Mouse (Mus musculus) kidney, adult 8-10 months (tissue): ENCODE results near the gene Trip12.
A peak's percentile ranks its signal among the peaks of the same experiment; 100 is the strongest.

Experiments used
- DNase-seq, 2 experiments: peaks; one replicate each; pipeline ENCODE4 v3.0.0; 2022

The Trip12 gene

GRCm38 (mm10) chr1:84859597-84859996 lies 19.3 kb upstream of the Trip12 start:
- DNase-seq: no peak

DNA sequence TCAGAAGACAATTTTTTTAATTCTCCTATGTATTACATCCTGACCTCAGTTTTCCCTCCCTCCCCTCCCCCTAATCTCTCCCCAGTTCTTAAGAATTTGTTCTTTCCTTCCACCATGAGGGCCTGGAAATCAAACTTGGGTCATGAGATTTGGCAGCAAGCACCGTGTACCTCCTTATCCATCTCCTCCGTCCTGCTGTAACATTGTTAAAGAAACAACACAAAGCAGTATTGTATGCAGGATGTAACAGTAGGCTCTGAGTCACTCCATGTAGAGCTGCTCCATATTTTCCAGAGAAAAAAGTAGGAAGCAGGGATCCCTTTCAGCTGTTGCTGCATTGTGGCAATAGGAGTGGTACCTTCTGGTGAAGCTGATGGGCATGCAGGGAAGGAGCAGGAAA lies 15.4 kb upstream of the Trip12 start:
- no peak for DNase-seq

- DNase-seq: no peak
Observed at GRCm38 (mm10) chr1:84854966-84855365, 14.7 kb upstream of the Trip12 start.

DNA sequence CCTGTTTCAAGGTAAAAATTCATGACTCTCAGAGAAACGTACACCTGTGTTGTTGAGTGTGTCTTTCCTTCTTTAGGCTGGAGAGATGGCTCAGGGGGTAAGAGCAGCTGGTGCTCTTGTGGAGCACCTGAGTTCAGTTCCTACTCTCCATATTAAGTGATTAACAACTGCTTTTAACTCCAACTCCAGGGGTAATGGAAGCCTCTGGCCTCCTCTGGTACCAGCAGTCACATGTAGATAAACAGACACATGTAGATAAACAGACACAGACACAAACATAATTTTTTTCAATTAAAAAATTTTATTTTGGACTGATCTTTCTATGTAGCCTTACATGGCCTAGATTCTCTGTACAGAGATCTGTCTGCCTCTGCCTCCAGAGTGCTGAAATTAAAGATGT lies 13.4 kb upstream of the Trip12 start:
- no peak for DNase-seq

GRCm38 (mm10) chr1:84851512-84852235 lies 11.4 kb upstream of the Trip12 start:
- DNase-seq: peak; percentile 78 to 82

DNA sequence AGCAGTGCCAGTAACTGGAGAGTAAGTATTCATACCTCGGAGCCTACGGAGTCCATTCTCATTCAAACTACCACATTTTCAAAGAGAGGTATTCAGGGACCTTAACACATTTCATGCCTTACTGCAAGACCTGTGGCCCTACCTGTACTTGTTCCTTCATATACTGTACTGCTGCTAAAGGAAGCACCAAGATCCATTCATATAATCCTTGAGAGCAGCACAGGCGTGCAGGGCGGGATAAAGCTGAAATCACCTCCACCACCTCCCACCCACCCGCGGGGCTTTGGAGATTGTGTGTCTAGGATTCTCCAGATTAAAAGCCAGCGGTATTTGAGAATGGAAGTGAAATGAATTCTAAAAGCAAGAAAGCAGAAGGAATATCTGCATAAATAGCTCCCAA lies 10.2 kb upstream of the Trip12 start:
- no peak for DNase-seq

DNA sequence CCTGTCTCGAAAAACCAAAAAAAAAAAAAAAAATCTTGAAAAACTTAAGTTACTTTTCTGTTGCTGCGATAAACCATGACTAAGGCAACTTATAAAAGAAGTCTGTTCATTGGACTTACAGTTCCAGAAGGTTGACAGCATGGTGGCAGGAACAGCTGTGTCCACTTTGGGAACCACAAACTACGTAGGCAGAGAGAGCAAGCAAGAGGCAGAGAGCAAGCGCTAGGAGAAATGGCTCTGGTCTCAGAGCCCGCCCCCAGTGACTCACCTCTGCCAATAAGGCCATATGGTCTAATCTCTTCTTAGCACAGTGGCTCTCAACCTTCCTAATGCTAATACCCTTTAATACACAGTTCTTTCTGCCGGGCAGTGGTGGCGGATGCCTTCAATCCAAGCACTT lies 9.5 kb upstream of the Trip12 start:
- no peak for DNase-seq

DNA sequence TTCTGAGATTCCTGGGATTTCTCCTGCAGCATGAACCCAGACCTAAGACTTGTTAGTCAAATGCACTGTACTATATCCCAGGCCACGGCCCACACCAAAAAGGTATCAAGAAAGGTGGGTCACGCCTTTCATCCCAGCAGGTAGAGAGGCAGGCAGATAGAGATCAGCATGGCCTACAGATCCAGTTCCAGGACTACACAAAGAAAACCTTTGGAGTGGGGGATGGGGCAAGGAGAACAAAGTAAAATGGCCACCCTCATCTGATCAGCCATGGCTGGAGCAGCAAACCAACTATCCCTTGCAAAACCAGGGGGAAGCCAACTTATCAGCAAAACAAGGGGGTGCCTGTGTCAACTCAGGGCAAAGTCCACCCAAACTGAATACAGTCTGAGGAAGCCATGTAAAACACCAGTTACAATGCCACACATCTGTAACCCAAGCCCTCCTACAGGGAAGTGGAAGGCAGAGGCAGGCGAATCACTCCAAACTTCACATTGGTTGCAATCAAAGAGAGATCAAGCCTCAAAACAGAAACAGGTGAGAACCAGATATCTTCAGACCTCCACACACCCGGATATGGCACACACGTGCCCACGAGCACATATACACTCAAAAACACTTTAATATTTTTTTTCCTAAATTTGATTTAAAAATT lies 8.6 kb upstream of the Trip12 start:
- no peak for DNase-seq

DNA sequence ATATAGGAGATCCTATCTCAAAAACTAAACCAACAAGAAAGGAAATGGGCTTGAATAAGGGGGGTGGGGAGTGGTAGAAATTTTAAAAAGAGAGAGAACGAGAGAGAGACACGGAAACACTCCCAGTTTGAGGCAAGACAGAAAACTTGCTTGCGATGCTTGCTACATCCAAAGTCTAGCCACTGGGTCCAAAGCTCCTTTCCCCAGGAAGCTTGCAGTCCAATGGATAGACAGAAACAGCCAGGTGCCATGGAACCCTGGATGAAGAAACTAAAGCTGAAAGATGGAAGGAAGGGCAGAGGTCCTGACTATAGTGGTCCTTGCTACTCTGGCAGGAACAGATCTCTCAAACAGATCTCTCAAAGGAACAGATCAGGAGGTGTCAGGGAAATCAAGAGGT lies 8.0 kb upstream of the Trip12 start:
- no peak for DNase-seq

- no peak for DNase-seq
Observed at GRCm38 (mm10) chr1:84847698-84848097, 7.4 kb upstream of the Trip12 start.

DNA sequence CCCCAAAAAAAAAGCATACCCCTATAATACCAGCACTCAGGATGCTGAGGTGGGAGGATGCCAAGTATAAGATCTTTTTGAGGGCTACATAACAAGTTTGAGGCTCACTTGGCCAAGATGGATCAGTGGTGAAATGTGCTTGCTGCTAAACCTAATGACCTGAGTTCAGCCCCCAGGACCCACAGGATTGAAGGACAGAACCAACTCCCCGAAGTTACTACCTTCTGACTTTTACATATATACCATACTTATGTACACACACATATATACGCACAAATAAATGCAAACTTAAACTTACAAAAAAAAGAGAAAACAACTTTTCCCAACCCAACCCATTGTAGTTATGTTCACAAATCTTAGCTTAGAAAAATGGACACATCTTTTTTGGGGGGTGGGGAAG lies 3.0 kb upstream of the Trip12 start:
- DNase-seq: no peak

DNA sequence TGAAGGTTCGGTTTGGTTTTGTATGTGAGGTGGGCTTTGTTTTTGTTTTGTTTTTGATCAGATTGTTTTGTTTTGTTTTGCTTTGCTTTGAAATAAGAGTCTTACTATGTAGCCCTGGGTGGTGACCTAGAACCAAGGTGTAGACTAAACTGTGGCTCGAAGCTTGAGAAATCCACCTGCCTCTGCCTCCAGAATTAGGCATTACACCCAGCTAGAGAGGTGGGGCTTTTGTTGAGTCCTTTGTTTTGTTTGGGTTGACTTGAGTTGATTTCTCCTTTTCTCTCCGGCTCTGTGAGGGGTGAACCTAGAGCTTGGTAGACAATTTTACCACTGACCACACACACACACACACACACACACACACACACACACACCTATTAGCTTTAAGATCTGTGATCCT lies 745 bp upstream of the Trip12 start:
- no peak for DNase-seq

- peak; percentile 92 to 93 for DNase-seq
Observed at GRCm38 (mm10) chr1:84839309-84840017, 853 bp downstream of the Trip12 start, which contains the start of gene Fbxo36. Fbxo36 (plus strand) TSS chr1:84839841.

DNA sequence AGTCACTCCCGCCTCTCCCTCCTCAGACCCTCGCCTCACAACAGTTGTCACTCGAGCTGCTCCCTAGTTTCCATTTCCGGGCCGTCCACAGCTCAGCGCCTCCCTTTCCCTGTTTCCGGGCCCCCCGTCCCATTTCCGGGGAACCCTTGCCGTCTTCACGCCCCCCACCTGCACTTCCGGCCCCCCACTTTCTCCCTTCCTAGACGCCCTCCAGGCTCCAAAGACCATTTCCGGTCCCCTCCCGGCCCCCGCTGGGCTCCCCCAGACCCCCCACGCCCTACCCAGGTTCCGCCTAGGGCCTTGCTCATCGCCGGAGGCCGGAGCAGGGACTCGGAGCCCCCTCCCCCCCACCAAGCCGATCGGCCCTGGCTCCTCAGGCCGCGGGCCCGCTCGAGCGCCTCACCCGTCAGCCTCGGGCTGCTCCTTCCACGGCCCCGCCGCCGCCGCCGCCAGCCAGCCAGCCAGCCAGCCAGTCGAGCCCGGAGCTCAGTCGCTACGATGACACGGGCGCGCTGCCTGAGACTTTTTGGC lies 1.6 kb downstream of the Trip12 start:
- DNase-seq: peak; percentile 58 to 61

DNA sequence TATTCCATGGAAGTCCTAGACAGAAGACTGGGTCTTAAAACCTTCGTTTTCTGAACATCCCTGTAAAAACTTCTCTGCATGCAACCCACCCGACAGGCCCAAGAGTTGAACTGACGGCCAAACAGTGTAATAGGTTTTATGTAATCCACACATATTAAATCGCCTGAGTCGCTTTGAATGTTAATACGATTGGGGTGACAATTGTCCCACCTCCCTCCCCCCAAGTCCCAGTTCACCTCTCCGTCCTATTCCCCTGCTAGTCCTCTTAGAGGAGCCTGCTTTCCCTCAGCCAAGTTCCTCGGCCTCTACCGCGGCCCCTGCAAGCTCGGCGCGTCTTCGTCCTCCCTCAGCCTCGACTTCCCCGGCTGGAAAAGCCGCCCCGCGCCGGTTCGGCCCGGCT lies 2.2 kb downstream of the Trip12 start:
- no peak for DNase-seq

DNA sequence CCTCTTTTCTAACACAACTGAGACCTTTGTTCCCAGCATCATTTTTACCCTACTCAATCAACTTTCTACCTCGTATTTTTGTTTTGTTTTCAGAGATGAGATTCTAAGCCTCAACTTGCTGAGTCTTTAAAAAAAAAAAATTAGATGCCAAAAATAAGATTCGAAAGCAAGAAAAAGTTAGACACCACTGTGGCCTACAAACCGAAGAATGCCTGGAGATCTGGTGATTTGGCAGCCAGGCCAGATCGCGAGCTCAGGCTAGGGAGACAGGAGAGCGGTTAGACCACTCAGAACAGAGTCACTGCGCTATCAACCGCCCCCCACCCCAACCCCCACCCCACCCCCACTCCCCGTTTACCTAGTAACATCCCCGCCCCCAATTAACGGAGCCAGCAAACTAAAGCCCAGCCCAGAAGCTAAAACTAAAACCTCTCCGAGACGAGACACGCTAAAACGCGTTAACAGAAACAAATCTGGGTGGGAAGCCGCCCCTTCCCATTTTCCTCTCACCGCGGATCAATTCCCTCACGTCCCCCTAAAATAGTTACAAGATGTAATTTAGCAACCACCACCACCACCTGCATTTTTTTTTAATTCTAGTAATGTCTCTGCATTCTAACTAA lies 2.7 kb downstream of the Trip12 start:
- DNase-seq: no peak

GRCm38 (mm10) chr1:84825091-84825490 lies 15.2 kb downstream of the Trip12 start:
- DNase-seq: no peak

GRCm38 (mm10) chr1:84817596-84817995 lies 22.7 kb downstream of the Trip12 start:
- DNase-seq: no peak

DNA sequence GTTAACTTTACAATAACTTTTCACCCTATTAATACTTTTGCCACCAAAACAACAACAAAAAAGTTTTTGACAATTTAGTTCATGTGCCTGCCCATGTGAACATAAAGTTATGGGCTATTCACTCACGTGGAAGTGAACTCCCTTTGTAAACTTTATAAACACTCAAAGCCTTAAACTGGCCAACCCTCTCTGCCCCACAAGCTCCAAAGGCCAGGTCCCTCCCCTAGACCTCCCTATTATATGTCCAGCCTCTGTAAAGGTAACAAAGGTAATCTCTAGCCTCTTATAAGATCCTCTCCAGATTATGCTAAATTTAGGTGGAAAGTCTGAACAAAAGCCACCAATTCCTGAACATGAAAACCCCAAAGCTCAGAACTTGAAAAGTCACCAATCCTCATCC lies 36.5 kb downstream of the Trip12 start:
- no peak for DNase-seq

DNA sequence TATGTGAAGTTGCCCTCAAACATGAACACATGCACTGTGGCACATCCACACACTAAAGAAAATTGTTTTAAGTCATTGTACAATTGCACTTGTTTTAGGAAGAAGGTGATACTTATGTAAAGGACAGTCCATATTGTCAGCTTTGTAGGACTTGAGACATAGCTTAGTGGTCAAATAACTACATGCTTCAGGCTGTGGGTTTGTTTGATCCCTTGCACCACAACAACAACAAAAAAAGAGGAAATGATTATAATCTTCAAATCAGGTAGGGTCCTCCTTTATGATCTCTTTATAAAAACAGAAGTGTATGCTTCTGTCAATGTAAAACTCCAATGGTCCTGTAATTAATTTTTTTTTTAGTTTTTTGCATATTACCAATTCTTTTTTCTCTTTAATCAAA lies 41.1 kb downstream of the Trip12 start:
- no peak for DNase-seq

GRCm38 (mm10) chr1:84795335-84795734 lies 45.0 kb downstream of the Trip12 start:
- no peak for DNase-seq

DNA sequence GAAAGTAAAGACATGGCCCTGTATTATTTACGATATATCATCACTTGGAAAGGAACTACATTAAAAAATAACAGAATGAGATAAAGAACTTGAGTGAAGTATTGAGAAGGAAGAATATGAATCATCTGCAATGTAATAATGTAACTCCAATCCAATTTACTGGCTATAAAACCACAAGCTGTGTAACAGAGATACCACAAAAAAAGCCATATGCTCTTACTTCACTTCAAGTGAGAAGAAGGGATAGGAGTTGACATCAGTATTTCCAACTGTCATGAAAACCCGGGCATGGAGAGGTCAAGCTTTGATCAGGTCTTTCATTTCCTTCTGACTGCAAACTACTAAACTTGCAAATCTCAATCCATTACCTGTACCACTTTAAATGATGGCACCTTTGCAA lies 48.9 kb downstream of the Trip12 start:
- no peak for DNase-seq

GRCm38 (mm10) chr1:84780630-84781029 lies 59.7 kb downstream of the Trip12 start:
- no peak for DNase-seq
